Mouse (Mus musculus): ENCODE measurements around the gene Lhx3.

DNA sequence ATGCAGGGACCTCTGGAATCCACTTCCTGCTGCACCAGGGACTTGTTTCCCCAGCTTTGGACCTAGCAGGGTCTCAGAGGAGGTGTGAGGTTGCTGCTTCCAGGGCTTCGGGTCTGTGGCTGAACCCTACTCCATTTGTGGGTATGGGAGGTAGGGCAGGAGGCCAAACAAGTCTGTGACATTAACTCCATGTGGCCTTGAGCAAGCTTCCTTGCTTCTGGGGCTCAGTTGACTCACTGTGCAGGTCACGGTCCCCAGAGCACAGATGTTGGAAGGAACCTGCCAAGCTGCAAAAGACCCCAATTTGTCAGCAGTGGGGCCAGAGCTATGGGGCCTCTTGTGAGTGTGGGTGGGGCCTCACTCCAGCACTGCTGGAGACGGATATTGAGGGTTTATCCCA lies 23.7 kb downstream of the Lhx3 start:
- TF ChIP-seq CTCF (IDR thresholded peaks at IDR 0.05; ENCODE audit: insufficient read depth, low read length) (no peak), POLR2A (IDR thresholded peaks at IDR 0.05; ENCODE audit: borderline replicate concordance, extremely low read depth, low read depth, low read length) (no peak)

Data from lung, adult 2 months (tissue).